Mouse (Mus musculus): ENCODE measurements at regions not wholly inside any gene's neighbourhood (a gene's known extent, or its start where the extent isn't known, plus 50 kb on each side); places are given as distances from the start of the nearest gene placed in this dataset.

GRCm38 (mm10) chr3:128120647-128121440, 224.7 kb upstream of the Fam241a start:
- DNase-seq (ENCODE audit: low read depth, low spot score) = no peak

DNA sequence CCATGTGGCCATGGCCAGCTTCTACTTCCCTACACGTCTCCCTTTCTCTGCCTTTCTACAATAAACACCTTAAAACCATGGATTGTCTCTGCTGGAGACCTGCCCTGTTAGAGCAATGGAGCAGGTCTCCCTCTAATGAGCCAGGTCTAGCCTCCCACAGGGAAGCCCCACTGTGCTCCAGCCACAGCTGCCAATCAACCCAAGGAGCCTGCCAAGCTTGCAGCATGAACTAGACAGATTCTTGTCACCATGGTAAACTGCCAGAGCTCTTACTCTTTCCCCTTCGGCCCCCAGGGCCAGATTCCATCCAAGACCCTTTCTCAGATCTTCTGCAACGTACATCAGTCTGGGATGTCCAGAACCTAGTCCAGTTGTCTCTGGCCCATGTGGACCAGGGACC, 217.1 kb upstream of the Fam241a start:
- no peak for DNase-seq (ENCODE audit: low read depth, low spot score)

DNA sequence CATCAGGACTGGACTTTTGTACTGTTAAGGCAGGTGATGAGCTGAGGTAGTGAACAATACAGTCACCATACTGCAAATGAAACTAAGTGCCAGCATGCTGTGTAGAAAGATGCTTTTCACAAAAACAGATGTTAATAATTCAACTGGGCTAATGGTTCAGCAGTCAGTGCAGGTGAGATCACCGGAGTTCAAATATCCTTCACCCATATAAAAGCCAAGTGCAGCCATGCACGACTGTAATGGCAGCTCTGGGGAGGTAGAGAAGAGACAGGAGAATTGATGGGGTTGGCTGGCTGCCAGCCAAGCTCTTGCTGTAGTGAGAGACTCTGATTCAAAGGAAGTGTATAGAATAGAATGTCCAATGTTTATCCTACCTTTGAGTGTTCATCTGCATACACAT, 214.3 kb upstream of the Fam241a start:
- DNase-seq (ENCODE audit: low read depth, low spot score) = no peak

GRCm38 (mm10) chr3:128104516-128104915, 208.4 kb upstream of the Fam241a start:
- no peak for DNase-seq (ENCODE audit: low read depth, low spot score)

DNA sequence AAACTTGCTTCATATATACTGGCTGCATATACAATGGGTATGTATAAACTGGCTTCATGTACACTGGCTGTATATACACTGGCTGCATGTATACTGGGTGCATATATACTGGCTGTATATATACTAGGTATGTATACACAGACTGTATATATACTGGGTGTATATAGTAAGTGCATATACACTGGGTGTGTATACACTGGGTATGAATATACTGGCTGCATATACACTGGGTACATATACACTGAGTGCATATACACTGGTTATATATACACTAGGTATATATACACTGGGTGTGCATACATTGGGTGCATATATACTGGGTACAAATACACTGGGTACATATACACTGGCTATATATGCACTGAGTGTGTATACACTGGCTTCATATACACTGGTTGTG, 196.9 kb upstream of the Fam241a start:
- DNase-seq (ENCODE audit: low read depth, low spot score) = no peak

DNA sequence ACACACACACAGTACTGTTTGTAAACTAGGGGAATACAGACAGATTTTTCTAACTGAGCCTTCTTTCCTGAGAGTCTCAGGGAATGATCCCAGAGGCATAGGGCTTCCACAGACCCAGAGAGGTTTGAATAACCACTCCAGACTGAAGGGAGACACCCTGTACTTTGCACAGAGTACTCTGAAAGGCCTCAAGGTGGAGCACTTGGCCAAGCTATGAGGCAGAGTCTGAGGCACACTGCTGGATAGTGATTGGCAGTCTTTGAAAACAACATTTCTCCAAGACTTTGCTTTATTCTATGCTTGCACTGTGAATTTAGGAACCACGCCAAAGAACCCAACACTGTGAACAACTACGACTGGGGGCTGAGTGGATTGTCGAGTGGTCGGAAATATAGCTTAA, 192.1 kb upstream of the Fam241a start:
- peak; percentile 66 for DNase-seq (ENCODE audit: low read depth, low spot score)

DNA sequence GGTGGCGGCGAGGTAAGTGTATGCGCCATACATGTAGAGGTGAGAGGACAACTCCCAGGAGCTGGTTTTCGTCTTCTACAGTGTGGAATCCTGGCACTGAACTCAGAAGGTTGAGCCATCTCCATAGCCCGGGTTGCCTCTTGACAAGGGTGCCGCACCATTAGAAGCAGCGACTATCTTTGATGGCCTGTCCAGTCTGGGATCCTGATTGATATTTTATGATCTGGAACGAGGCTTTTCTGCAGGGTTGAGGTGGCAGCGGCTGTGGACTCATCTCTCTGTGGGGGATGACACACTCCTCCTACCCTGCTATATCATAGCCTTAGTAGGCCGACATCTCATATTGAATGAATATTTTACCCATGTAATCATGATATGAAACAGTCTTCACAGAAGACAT, 191.0 kb upstream of the Fam241a start:
- DNase-seq (ENCODE audit: low read depth, low spot score) = no peak

DNA sequence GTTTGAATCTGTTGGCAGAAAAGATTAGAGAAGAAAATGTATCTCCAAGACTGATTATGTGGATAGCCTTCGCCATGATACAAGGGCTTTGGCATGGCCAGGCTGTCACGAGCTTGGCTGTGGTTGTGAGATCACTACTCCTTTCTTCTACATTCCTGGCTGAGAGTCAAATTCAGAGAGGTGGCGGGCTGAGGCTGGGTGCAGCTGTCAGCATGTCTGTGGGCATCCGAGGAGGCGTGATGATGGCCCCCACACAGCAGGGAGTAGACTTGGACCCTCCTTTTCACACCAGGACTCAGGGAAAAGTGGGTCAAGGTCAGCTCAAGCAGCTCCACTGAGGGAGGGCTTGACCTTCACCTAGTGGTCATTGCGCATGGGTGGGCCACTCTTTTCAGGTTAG, 186.3 kb upstream of the Fam241a start:
- no peak for DNase-seq (ENCODE audit: low read depth, low spot score)

DNA sequence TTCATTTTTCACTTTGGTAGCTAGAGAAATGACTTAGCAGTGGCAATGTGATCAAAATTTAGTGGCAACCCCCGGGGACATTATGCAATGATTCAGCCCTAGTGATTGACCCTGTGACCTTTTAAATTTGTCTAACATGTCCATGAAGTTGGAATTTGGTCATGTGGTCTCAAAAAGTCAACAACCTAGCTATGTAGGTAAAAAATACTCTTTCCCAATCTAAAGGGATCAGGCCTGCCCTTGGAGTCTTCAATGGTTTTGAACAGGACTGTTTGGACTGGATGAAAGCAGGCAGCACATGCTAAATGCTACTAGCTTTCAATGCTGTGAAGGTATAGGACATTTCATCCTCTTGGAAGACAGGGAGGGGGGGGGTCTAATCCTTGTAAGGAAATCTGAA, 185.3 kb upstream of the Fam241a start:
- DNase-seq (ENCODE audit: low read depth, low spot score) = no peak

GRCm38 (mm10) chr3:128067861-128068260, 171.7 kb upstream of the Fam241a start:
- no peak for DNase-seq (ENCODE audit: low read depth, low spot score)

DNA sequence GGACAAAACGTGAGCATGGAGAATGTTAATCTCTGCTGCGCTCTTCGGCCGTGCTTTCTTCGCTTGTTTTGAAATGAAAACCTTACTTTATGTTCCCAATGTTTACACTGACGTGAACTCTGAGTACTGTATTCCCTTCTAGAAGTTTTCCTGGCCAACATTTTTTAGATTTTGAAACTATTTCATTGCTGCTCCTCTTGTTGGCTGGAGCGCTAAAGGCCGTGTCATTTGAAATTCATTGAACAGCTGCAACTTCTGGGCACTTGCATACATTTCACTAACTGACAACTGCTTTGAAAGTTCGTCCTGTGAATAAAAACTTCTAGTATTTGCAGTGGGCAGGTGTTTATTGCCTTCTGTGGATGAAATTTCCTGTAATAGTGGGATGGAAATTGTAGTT, 157.9 kb upstream of the Fam241a start:
- no peak for DNase-seq (ENCODE audit: low read depth, low spot score)

GRCm38 (mm10) chr3:128043709-128044108, 147.6 kb upstream of the Fam241a start:
- DNase-seq (ENCODE audit: low read depth, low spot score) = no peak

- DNase-seq (ENCODE audit: low read depth, low spot score) = no peak
Observed at GRCm38 (mm10) chr3:128040407-128041115, 144.4 kb upstream of the Fam241a start.

DNA sequence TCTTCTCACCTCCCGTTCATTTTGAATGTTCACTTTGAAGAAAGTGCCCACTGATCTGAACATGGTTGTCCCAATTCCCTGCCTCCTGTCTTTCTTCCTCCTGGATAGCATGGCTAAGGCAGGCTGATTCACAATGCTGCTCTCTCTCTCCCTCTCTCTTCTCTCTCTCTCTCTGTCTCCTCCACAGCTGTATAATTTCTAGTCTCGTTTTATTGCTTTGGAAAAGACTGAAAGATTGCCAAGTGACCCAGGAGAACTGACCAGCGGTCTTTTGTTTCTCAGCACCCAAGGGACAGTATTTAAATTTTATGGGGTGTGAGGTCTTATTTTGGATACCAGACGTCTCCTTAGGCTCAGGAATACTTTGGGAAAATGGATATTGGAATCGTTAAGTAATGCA, 143.1 kb upstream of the Fam241a start:
- DNase-seq (ENCODE audit: low read depth, low spot score) = no peak

DNA sequence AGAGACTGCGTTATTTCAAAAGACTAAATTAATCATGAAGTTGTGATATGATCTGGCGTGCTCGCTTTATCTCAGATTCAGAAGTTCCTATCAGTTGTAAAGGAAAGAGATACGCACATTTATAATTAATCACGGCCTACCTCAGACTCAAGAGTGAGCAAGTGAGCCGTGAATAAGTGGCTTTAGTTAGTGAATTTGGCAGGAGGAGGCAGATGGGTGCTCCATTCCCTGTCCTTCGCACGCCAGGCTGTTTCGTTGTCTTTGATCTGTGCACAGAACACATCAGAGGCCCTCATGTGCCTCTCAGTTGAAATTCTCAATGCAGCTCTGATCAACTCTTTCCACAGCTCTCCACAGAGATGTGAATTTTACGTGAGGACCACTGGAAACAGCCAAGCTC, 140.4 kb upstream of the Fam241a start:
- DNase-seq (ENCODE audit: low read depth, low spot score) = no peak

GRCm38 (mm10) chr3:128030352-128030751, 134.2 kb upstream of the Fam241a start:
- no peak for DNase-seq (ENCODE audit: low read depth, low spot score)

DNA sequence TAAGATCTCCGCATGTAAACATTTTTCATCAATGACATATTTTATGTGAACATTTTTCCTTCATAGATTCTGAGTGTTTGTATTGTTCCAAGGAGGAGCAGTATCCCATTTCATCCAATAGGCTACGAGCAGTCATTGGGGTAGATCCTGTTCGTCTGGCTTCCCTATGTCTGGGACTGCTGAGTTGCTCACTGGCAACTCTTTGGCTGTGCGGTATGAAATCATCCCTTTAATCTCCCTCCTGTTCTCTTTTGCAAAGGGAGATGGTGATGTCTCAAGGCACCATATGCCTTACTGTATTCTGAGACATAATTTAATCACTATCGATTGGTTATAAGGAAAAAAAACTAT, 133.4 kb upstream of the Fam241a start:
- DNase-seq (ENCODE audit: low read depth, low spot score) = no peak

DNA sequence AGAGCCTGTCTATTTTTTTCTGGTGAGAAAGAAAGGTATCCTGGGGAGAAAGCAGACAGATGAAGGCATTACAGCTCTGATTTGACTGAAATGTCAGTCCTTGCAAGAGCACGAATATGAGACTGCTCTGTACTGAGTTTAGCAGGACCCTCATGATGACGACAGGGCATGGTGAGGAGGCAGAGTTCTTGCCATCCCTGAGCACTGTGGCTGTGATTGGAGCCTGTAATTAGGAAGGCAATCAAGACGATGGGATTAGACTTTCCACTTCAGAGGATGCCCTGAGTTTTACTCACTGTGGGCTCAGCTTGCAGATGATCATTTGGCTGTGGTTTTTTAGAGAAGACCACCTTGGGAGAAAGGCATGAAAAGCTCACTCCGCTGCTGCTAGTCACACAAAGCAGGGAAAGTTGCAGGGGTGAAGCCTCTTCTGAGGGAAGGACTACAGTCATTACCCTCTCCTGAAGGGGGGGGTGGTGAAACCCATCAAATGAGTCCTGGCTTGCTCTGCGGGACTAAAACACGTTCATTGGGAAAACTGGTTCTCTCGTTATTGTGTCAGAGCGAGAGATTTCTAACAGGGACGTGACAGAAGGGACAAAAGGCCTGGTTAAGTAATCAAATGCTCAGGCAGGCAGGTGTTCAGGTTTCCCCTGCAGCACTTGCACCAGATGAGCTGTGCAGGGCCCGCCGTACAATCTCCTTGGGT, 132.9 kb upstream of the Fam241a start:
- DNase-seq (ENCODE audit: low read depth, low spot score) = peak; percentile 34

DNA sequence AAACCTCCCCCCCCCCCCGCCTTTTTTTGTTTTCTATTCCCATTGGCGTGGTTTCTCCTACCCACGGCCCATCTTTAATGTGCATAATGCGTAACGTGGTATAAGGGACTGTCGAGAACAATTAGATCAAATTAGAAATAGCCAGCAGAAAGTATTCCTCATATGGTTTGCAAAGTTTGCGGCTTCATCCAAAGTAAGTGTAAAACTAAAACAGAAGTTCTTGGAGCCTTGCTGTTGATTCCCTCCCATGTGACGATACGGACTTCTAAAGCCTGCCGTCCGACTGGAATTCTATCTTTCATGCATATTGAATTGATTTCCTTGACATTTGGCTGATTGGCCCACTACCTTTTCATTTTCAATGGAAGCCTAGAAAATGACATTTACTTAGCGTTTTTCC, 128.7 kb upstream of the Fam241a start:
- DNase-seq (ENCODE audit: low read depth, low spot score) = no peak

GRCm38 (mm10) chr3:128014909-128015308, 118.8 kb upstream of the Fam241a start:
- no peak for DNase-seq (ENCODE audit: low read depth, low spot score)

DNA sequence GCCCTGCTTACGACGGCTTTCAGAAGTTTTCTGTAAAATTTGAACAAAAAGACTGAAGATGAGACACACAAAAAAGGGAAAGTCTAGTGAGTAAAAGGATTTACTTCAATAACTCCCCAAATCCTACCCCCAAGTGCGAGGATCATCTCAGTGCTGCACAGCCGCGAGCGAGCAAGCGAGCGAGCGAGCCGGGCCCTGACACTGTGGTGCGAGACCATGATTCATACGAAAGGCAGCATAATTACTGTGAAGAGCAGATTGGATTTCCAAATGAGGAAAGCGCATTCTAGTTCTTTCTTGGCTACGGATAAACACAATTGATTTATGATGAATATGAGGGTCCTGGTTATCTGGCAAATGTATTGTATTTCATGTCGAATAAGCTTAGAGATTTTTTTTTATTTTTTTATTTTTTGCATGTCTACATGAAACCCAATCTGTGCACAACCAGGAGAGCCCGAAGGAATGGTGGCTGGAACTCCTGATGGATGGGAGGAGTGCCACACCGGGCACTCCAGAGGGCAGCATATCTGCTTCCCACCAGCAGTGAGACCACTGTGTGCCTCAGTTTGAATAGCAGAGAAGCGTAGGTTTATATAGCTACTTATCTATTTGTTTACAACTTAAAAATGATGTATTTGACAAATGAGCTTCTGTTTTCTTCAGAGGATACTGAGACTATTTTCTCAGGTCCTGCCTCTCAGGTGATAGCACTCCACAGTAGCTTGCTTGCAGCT, 106.9 kb upstream of the Fam241a start:
- DNase-seq (ENCODE audit: low read depth, low spot score) = no peak

DNA sequence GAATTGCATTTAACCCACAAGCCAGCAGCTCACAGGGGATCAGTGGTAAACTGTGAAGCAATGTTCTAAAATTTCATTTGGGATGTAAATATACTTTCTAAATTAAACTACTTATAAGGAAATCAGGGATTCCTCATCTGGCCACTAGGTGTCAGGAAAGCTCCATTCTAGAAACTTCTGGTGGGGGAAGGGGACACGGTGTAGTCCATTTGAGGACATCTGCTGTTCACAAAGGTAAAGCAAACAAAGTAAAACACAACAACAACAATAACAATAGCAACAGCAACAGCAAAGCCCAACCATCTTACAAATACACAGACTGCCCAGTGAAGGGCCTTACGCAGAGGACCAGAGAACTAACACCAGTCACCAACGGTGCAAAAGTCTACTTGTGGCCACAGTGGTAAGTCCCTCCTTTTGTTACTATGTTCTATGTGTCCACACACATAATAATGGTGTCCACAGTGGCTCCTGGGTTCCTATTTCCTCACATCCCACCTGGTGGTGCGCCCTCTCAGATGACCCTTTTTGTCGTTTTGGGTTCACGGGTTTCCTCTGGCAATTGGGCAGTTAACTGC, 105.9 kb upstream of the Fam241a start:
- peak; percentile 66 for DNase-seq (ENCODE audit: low read depth, low spot score)

Data from forelimb bud, embryonic 11.5 days (tissue).